Mouse (Mus musculus) embryonic facial prominence, embryonic 14.5 days (tissue): ENCODE measurements around the gene Med13l. TPM values are rescaled to one million over a fixed set of nuclear protein-coding genes. Genes with fewer than 3 reads are reported as not detected.

Experiments
- ATAC-seq: fragments of 200-750 bp; cut with Nextera tagmentation; 2 replicates; pipeline ENCODE4 v1.8.0; 2017; ENCODE audit warnings: low read depth, moderate number of reproducible peaks, moderate TSS enrichment
- DNase-seq: peaks from one replicate; pipeline ENCODE4 v3.0.0-alpha.2; 2015; ENCODE audit warnings: low spot score
- H3K27ac ChIP-seq: fragments of 300-500 bp; sonication (generic); replicated peaks from 2 replicates; pipeline ENCODE4 v1.5.1; 2014; ENCODE audit warnings: low read depth, mild to moderate bottlenecking, low read length, moderate library complexity
- H3K27me3 ChIP-seq: fragments of 300-500 bp; sonication (generic); replicated peaks from 2 replicates; pipeline ENCODE4 v1.6.1; 2014; ENCODE audit warnings: low read length; ENCODE audit not compliant: control insufficient read depth, insufficient read depth
- H3K36me3 ChIP-seq: fragments of 300-500 bp; sonication (generic); 2 replicates; pipeline ENCODE4 v1.6.1; 2014; ENCODE audit warnings: low read length, mixed read lengths; ENCODE audit not compliant: control insufficient read depth, insufficient read depth
- H3K4me1 ChIP-seq: fragments of 300-500 bp; sonication (generic); 2 replicates; pipeline ENCODE4 v1.6.1; 2014; ENCODE audit warnings: antibody characterized with exemption, low read length; ENCODE audit not compliant: control insufficient read depth, insufficient read depth
- H3K4me2 ChIP-seq: fragments of 300-500 bp; sonication (generic); 2 replicates; pipeline ENCODE4 v1.6.1; 2014; ENCODE audit warnings: low read depth, mild to moderate bottlenecking, low read length, moderate library complexity, mixed read lengths
- H3K4me3 ChIP-seq: fragments of 300-500 bp; sonication (generic); 2 replicates; pipeline ENCODE4 v1.5.1; 2014; ENCODE audit warnings: low read depth, mild to moderate bottlenecking, low read length
- H3K9ac ChIP-seq: fragments of 300-500 bp; sonication (generic); 2 replicates; pipeline ENCODE4 v1.6.1; 2014; ENCODE audit warnings: low read depth, mild to moderate bottlenecking, low read length, moderate library complexity, mixed read lengths
- H3K9me3 ChIP-seq: fragments of 300-500 bp; sonication (generic); 2 replicates; pipeline ENCODE4 v1.6.1; 2016; ENCODE audit warnings: low read length; ENCODE audit not compliant: control insufficient read depth
- WGBS: fragments of 180-500 bp; shearing (Covaris S2); extraction: QIAGEN DNeasy Blood & Tissue Kit; methylation state at CpG from one replicate; pipeline ENCODE4 v1.1.7; 2014; 5-methylcytosine and 5-hydroxymethylcytosine counted together
- polyA plus RNA-seq: library from polyadenylated mRNA; unstranded; fragments of >200 nt; fragmentation: Nextera tagmentation; extraction: Ambion mirVana; gene quantifications from 2 replicates; pipeline ENCODE4 v1.2.1, GENCODE M21; 2014

Gene Med13l
- polyA plus RNA-seq, 1 experiment from 2014 or later: 16.5 TPM

- no peaks in the 10 kb centered on the region for H3K36me3 ChIP-seq
- no peak overlapping the region for H3K27ac ChIP-seq
- DNase-seq (no peak), ATAC-seq (no peak)
- H3K4me1 ChIP-seq: no peaks in the 10 kb centered on the region; the same call in 1 of the 2 replicates
- H3K4me3 ChIP-seq: no peak overlapping the region
- no peak overlapping the region for H3K9ac ChIP-seq
- H3K27me3 ChIP-seq: no peaks in the 10 kb centered on the region
- H3K4me2 ChIP-seq: no peak overlapping the region
- 88% methylated on average over 9 of the region's 9 CpGs for WGBS
- H3K9me3 ChIP-seq: no peaks in the 10 kb centered on the region
Observed at GRCm38 (mm10) chr5:118693996-118694395, 133.5 kb downstream of the Med13l start.

GRCm38 (mm10) chr5:118697073-118697472 lies 136.6 kb downstream of the Med13l start:
- H3K4me2 ChIP-seq: no peak overlapping the region
- H3K9me3 ChIP-seq: no peaks in the 10 kb centered on the region
- WGBS: 94% methylated on average over 7 of the region's 7 CpGs
- no peak overlapping the region for H3K27ac ChIP-seq
- H3K36me3 ChIP-seq: no peaks in the 10 kb centered on the region
- no peak overlapping the region for H3K4me3 ChIP-seq
- peaks cover 10% of the 10 kb centered on the region for H3K4me1 ChIP-seq
- ATAC-seq (no peak), DNase-seq (no peak)
- H3K27me3 ChIP-seq: no peaks in the 10 kb centered on the region
- no peak overlapping the region for H3K9ac ChIP-seq

- Histone ChIP-seq H3K4me1 (peaks cover 21% of the 10 kb centered on the region), H3K27ac (no peak overlapping the region), H3K4me2 (no peak overlapping the region), H3K4me3 (no peak overlapping the region), H3K9me3 (no peaks in the 10 kb centered on the region), H3K36me3 (no peaks in the 10 kb centered on the region), H3K27me3 (no peaks in the 10 kb centered on the region), H3K9ac (no peak overlapping the region)
- no peak for ATAC-seq
- 82% methylated on average over 4 of the region's 4 CpGs for WGBS
- DNase-seq: no peak
Observed at GRCm38 (mm10) chr5:118700978-118701377, 140.5 kb downstream of the Med13l start.

- ATAC-seq (no peak), DNase-seq (no peak)
- 29% methylated on average over 9 of the region's 9 CpGs for WGBS
- no peaks in the 10 kb centered on the region for H3K36me3 ChIP-seq
- H3K9ac ChIP-seq: no peak overlapping the region
- no peaks in the 10 kb centered on the region for H3K9me3 ChIP-seq
- H3K4me3 ChIP-seq: no peak overlapping the region
- no peak overlapping the region for H3K4me2 ChIP-seq
- no peaks in the 10 kb centered on the region for H3K27me3 ChIP-seq
- peaks cover 31% of the 10 kb centered on the region for H3K4me1 ChIP-seq
- H3K27ac ChIP-seq: no peak overlapping the region
Observed at GRCm38 (mm10) chr5:118702674-118703073, 142.2 kb downstream of the Med13l start.

- no peaks in the 10 kb centered on the region for H3K36me3 ChIP-seq
- H3K27ac ChIP-seq: no peak overlapping the region
- WGBS: 81% methylated on average over 3 of the region's 3 CpGs
- DNase-seq: no peak
- H3K27me3 ChIP-seq: no peaks in the 10 kb centered on the region
- H3K4me3 ChIP-seq: no peak overlapping the region
- ATAC-seq: no peak
- H3K9ac ChIP-seq: no peak overlapping the region
- H3K9me3 ChIP-seq: no peaks in the 10 kb centered on the region
- no peak overlapping the region for H3K4me2 ChIP-seq
- peaks cover 42% of the 10 kb centered on the region for H3K4me1 ChIP-seq
Observed at GRCm38 (mm10) chr5:118704148-118704547, 143.7 kb downstream of the Med13l start.

- Histone ChIP-seq H3K4me3 (no peak overlapping the region), H3K9me3 (no peaks in the 10 kb centered on the region), H3K27me3 (no peaks in the 10 kb centered on the region), H3K36me3 (no peaks in the 10 kb centered on the region), H3K4me1 (peaks cover 46% of the 10 kb centered on the region), H3K4me2 (no peak overlapping the region), H3K27ac (no peak overlapping the region), H3K9ac (no peak overlapping the region)
- 75% methylated on average over 9 of the region's 9 CpGs for WGBS
- DNase-seq (no peak), ATAC-seq (no peak)
Observed at GRCm38 (mm10) chr5:118704960-118705359, 144.5 kb downstream of the Med13l start.

- Histone ChIP-seq H3K4me3 (no peak overlapping the region), H3K9ac (no peak overlapping the region), H3K4me1 (peaks cover 45% of the 10 kb centered on the region), H3K36me3 (no peaks in the 10 kb centered on the region), H3K27me3 (no peaks in the 10 kb centered on the region), H3K9me3 (no peaks in the 10 kb centered on the region), H3K27ac (no peak overlapping the region), H3K4me2 (no peak overlapping the region)
- DNase-seq (peak; percentile 81), ATAC-seq (peak; percentile 34)
- 38% methylated on average over 6 of the region's 6 CpGs for WGBS
Observed at GRCm38 (mm10) chr5:118706009-118706408, 145.5 kb downstream of the Med13l start.

- no peak for DNase-seq
- ATAC-seq: peak; percentile 26
- 40% methylated on average over 3 of the region's 3 CpGs for WGBS
Observed at GRCm38 (mm10) chr5:118706414-118706813, 145.9 kb downstream of the Med13l start.

GRCm38 (mm10) chr5:118707501-118707900 lies 147.0 kb downstream of the Med13l start:
- no peak for DNase-seq
- H3K9ac ChIP-seq: no peak overlapping the region
- ATAC-seq: no peak
- H3K4me2 ChIP-seq: no peak overlapping the region
- H3K9me3 ChIP-seq: no peaks in the 10 kb centered on the region
- no peak overlapping the region for H3K4me3 ChIP-seq
- H3K36me3 ChIP-seq: no peaks in the 10 kb centered on the region
- no peaks in the 10 kb centered on the region for H3K27me3 ChIP-seq
- no peak overlapping the region for H3K27ac ChIP-seq
- WGBS: 61% methylated on average over 5 of the region's 5 CpGs
- H3K4me1 ChIP-seq: peaks cover 39% of the 10 kb centered on the region

More at GRCm38 (mm10) chr5:118706414-118706813, 145.9 kb downstream of the Med13l start:
- Histone ChIP-seq H3K27ac (no peak overlapping the region), H3K9ac (no peak overlapping the region), H3K4me1 (peaks cover 41% of the 10 kb centered on the region), H3K27me3 (no peaks in the 10 kb centered on the region), H3K36me3 (no peaks in the 10 kb centered on the region), H3K4me2 (no peak overlapping the region), H3K4me3 (no peak overlapping the region), H3K9me3 (no peaks in the 10 kb centered on the region)
